Mouse (Mus musculus) cerebellum, adult 8-10 months (tissue): ENCODE measurements around the gene Traf3ip1.
A peak's percentile ranks its signal among the peaks of the same experiment; 100 is the strongest.

Source experiments
- DNase-seq: peaks from one replicate; pipeline ENCODE4 v3.0.0; 2022

The Traf3ip1 gene

GRCm38 (mm10) chr1:91494457-91495140, at the start of gene Traf3ip1:
Gene Traf3ip1 (plus strand): TSS chr1:91494647.
- DNase-seq = peak; percentile 94

DNA sequence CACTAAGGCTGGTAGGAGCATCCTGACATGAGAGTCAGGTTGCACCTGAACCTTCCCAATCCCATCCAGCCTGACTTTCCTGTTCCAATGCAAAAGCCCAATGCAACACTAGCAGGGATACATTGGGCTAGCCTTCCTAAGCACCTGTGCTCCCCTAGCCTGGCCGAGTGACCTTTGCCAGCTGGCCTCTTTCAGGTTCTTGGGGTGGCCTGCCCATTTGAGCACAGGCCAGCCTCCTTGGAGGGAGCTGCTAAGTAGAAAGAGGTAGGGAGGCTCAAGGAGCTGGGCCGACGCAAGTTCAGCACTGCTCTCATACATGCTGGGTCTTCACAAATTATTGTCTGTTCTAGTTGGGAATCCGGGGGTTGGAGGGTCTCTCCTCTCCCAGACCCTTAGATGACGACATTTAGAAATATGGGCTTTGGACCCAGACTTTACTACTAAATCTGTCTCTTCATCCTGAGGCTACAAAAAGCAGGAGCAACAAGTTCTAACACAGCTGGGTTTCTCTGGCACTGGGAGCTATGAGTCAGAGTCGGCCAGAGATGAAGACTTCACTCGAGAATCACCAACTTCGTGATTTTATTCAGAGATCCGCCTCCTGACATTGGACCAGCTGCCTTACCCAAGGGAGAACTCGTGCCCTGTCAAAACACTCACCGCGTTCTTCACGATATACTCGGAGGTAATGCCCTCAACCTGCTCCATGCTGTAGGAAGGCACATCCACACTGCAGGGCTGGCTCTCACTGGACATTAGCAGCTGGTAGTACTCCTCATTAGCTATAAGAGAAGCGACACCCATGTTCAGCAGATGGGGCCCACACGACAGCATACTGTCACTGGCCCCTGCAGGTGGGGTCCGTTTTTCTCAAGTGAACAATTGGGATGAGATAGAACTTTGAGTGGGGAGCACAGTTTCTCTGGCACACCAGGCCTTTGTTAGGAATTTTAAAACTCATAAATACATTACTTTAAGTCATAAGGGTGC, 49.3 kb upstream of the Traf3ip1 start:
- DNase-seq = no peak

DNA sequence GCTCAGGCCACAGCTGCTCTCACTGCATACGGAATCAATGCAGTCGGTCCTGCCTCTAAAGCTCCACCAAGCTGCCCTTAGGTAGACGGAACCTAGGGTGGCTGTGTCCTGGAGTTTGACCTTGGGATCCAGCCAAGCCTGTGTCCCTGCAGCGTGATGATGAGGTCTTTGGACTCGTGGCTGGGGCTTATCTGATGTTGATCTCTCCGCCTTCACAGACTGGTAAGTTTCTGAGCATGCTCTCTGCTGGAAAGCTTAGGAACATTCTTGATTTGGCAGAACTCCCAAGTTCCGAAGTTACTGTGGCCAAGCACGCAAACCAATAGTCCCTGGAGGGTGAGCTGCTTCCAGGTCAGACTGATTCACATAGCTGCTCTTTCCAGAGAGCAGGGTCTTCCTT, 48.4 kb upstream of the Traf3ip1 start:
- no peak for DNase-seq

GRCm38 (mm10) chr1:91446511-91446910, 47.9 kb upstream of the Traf3ip1 start:
- no peak for DNase-seq

DNA sequence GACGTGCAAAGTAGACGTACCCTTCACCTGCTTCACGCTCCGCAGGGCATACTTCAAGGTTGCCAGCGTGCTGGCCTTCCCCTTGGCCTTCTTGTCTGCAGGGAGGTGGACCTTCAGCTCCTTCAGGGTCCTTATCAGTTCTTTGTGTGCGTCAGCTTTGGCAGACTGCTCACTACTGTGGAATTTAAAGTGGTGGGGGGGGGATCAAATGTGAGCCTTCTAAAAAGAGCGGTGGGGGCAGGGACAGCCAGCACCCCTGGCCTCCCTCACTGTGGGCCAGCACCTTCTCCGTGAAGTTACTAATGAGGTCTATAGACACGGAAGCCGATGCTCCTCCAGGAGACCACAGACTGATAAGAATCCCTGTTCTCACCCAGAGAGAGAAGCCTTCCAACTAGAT, 45.8 kb upstream of the Traf3ip1 start:
- no peak for DNase-seq

- DNase-seq = no peak
Observed at GRCm38 (mm10) chr1:91450851-91451250, 43.6 kb upstream of the Traf3ip1 start.

- no peak for DNase-seq
Observed at GRCm38 (mm10) chr1:91451547-91452084, 42.8 kb upstream of the Traf3ip1 start.

DNA sequence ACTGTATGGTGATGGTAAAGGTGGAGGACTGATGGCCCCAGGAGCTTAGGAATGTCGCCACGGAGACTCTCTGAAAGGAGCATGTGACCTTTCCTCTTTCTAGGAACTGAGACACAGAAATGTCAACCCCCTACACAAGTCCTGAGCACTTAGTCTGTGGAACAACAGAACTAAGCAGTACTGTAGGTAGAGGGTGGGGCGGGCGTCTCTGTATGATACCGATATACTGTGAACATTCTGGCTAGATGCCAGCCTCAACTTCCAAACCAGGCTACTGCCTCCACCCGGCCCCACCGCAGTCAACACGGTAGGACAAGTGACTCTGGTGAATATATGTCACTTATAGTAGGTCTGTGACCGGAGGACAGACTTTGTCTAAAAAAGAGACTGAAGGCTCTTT, 40.5 kb upstream of the Traf3ip1 start:
- no peak for DNase-seq

DNA sequence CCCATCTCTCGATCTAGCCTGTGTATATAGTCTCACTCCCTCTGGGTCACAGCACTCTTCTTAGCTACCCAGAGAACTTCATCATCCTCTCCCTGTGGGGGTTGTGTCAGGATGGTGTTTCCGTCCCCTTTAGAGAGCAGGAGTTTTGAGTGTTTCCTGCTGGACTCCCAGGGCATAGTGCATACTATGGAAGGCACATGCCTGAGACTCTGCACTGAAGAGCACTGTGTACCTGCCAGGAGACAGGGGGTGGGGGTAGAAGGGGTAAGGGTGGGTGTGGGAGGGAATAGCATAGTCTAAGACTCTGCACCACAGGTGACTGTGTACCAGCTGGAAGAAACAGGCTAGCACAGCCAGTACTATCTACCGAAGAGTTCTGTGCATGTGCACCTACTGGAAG, 40.1 kb upstream of the Traf3ip1 start:
- no peak for DNase-seq

DNA sequence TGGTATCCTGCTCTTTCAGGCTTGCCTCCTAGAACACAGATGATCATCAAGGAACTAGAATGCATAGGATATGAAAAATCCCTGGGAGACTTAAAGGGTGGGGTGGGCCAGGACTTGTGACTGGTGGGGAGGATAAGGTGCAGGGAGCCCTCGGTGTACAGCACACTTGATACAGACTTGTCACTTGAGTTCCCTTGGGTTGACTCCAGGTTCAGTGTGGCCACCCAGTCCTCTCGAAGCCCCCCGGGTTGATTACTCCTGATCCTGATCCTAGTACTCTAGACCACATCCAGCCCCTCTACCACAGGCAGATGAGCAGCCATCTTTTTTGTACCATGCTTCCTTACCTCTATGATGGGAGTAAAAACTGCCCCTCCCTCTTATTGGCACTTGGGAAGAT, 39.5 kb upstream of the Traf3ip1 start:
- DNase-seq = no peak

DNA sequence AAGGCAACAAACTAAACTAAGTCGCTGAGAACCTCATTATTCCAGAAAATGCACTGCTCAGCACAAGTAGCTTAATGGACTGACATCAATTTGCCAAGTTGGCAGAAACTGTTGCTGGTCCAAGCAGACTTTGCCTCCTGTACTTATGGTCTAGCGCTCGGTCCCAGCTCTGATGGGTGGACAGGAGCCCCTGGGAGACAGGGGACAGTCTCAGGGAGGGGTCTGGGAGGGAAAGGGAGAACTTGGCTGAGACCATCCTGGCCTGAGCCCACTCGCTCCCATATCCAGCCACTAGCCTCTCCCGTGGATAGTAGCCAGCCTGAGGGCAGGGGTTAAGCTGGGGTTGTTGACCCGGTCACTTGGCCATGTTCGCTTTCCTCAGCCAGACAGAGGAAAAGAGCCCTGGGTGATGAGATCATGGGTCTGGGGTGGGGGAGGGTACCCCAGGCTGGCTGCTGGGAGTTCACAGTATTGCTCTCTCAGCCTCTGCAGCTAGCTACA, 38.7 kb upstream of the Traf3ip1 start:
- DNase-seq = no peak

DNA sequence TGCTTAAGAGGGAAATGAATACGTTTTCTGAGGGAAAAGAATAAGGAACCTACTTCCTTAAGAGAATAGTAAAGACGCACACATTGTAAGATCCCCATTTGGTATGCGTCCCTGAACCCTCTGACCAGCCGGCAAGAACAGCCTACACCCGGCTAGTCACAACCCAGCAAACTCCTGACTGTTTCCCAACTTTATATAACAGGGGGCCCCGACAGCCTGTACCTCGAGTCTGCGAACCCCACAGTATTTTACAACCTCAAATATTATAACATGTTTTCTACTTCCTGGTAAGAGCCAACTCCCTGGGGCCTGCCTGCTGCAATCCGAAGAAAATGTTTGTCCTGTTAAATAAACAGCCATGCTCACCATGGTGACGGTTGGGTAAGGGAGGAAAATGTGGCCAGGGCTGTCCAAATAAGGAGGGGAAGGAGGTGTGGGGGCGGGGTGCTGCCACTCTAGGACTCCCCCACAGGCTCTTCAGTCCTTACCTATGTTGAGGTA, 38.1 kb upstream of the Traf3ip1 start:
- DNase-seq = no peak

- no peak for DNase-seq
Observed at GRCm38 (mm10) chr1:91457116-91457515, 37.3 kb upstream of the Traf3ip1 start.

DNA sequence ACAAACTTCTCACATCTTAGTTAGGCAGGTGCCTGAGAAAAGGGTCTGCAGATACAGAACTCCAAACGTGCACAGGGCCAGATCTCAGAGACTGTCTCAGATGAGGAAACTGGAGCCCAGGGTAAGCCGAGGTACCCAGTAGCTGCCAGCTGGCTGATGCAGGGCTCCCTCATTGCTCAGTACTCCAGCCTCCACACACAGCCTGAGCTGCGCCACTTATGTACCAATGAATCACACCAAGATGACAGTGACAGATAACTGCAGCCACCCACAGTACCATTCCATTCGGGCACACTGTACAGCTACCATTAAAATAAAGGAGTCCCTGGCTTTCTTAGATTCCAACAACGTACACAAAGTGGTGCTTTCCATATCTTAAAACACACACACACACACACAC, 36.7 kb upstream of the Traf3ip1 start:
- DNase-seq = no peak

DNA sequence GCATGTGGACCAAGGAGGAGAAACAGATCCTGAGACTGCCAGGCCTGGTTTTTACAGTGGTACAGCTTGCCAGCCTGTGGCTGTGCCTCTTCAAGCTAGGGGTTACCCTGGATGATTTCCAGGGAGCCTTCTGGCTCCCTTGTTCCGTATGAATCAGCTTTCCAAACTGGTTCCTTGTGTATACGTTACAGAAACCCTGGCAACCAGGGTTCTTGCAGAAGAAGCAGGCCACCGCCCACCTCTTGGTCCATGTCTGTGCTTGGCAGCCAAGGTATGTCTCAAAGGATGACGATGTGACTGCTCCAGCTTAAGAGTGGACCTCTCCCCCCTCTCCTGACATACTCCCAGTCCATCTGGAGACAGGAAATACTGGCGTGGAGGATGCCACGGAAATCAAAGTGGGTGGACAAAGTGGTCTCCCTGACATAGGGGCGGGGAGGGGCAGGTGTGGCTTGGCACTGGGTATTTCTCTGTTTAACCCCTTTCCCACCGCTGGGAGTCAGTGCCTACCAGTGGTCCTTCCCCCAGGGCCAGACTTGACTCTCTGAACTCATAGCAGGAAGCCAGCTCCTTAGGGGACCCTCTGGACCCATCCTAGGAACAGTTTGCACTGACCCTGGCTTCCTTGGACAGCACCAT, 36.1 kb upstream of the Traf3ip1 start:
- DNase-seq = peak; percentile 49

GRCm38 (mm10) chr1:91459059-91459809, 35.2 kb upstream of the Traf3ip1 start, which contains the start of gene Per2:
Gene Per2 (minus strand): TSS chr1:91459324.
- DNase-seq = peak; percentile 100

DNA sequence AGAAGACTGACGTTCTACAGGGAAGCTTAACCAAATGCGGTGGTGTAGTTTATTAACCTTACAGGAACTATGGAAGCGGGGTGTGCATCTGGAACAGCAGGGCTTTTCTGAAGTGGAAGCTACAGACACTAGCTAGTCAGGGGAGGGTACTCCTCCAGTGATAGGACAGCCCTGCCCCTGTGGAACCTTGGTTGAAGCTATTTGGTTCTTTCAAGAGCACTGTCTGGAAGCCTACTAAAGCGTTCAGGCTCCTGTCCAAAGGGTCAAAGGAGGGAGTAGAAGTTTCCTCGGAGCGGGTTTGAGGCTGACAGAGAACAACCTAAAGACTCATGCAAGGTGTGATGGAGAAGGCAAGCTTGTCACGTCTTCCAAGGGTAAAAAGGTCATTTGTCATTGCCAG, 34.4 kb upstream of the Traf3ip1 start:
- no peak for DNase-seq

DNA sequence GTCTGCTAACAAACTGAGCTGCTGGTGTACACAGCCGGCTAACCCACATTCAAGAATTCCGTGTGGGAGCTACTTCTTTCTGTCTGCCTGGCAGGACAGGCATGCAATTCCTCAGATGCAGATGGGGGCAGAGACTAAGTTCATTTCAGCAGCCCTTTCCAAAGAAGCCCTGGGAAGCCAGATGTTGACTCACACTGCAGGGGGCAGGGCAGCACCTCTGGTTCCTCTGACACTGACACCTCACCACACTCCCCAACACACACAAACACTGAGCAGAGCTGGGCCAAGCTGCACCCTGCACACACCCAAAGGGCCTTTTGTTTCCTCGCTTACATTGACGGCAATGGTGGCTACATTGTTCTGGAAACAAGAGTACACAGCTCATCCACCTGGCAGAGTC, 33.9 kb upstream of the Traf3ip1 start:
- no peak for DNase-seq

DNA sequence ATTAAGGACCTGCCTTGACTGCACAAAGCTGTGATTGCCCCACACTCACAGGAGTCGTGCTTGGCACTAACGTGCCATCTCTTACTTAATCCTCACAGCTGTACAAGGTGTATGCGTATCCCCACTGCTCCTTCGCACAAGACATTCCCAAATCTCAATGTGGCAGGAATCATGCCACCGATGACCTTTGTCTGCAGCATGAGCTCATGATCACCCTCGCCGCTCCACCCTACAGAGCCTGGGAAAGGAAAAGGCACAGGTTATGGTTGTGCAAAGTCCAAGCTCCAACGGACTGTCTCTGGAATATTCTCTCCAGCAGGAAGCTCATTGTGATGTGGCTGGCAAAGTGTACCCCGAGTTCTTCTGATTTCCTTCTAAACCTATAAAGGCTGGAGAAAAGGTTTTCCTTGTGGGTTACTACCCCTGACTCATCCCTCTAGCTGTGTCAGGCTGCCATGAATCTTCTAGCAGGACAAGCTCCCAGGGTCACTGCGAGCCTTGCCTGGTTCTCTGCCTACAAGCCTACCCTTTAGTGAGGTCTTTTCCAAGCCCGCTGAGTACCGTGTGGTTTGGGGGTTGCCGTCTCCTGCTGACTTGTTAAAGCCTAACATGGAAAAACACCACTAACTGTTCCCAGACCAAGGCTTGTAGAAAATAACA, 31.0 kb upstream of the Traf3ip1 start:
- DNase-seq = no peak

GRCm38 (mm10) chr1:91464436-91464835, 30.0 kb upstream of the Traf3ip1 start:
- no peak for DNase-seq

DNA sequence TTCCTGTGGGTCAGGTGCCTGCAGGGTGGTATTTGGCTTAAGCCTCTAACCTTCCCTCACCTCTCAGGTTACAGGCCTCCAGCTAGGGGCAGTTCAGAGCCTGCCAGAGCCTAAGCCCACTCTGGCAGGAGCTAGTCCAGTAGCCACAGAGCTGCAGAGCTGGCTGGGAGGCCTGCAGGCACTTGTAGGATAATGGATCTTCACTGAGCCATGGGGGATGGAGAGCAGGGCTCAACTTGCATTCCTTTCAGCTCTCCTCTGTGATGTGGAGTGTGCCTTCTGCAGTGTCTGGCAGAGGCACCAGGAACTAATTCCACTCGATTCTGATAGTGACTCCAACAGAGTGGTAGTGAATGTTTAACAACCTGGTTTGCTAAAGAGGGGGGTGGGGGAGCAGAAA, 29.2 kb upstream of the Traf3ip1 start:
- DNase-seq = no peak

GRCm38 (mm10) chr1:91466186-91466585, 28.3 kb upstream of the Traf3ip1 start:
- no peak for DNase-seq
